ENCODE assay signal across 28 mouse cellular contexts in the genomic region with DNA sequence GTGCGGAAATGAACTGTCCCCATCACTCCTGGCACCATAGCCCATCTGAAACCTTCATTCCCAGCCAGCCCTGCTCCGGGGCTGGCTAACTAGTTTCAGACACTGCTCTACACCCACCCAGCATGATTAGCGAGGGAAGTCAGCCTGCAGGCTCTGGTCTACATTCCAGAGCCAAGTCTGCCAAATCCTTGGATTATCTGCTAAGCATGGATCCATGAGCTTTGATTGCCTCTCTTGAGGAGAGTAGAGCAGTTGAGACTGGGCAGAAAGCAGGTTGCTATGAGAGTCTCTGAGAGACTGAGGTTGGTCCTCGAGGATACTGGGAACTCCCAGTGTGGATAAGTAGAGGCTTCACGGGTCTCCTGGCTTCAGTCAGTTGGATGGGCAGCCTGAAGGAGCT. TPM values are rescaled to one million over a fixed set of nuclear protein-coding genes. Genes with fewer than 3 reads are reported as not detected.
DNase-seq lines count a peak whose midpoint lies in the region; ATAC-seq lines count a peak whose summit lies in the region.
"Had no signal": no experiment of that assay in that cellular context is flagged by ENCODE, and none has a peak within 500 bp of the region (broad histone marks: within the 10 kb centered on the region; RNA-seq: fewer than 3 reads in every experiment).

No protein-coding gene starts in this region.

- H3K9ac ChIP-seq in midbrain, embryonic 11.5 days (ENCODE audit: low read length), result no peak overlapping the region
- no peak overlapping the region for H3K9ac ChIP-seq in midbrain, embryonic 14.5 days (replicated peaks; ENCODE audit: low read length)
- no peak overlapping the region for H3K9ac ChIP-seq in embryonic facial prominence, embryonic 14.5 days (ENCODE audit: low read depth, low read length)
- H3K9ac ChIP-seq: forebrain, embryonic 12.5 days; hindbrain, embryonic 12.5 days; hindbrain, embryonic 15.5 days had no signal

- H3K4me2 ChIP-seq in midbrain, embryonic 11.5 days, result no peak overlapping the region
- H3K4me2 ChIP-seq in midbrain, embryonic 14.5 days (ENCODE audit: low read length), result no peak overlapping the region
- H3K4me2 ChIP-seq in embryonic facial prominence, embryonic 14.5 days (ENCODE audit: low read depth, low read length), result no peak overlapping the region
- H3K4me2 ChIP-seq: forebrain, embryonic 12.5 days; heart, embryonic 11.5 days; hindbrain, embryonic 12.5 days; hindbrain, embryonic 15.5 days had no signal

- no peaks in the 10 kb centered on the region for H3K9me3 ChIP-seq in midbrain, embryonic 11.5 days (ENCODE audit: control insufficient read depth, low read length)
- H3K9me3 ChIP-seq in midbrain, embryonic 14.5 days (ENCODE audit: control insufficient read depth, low read length), result no peaks in the 10 kb centered on the region
- H3K9me3 ChIP-seq in embryonic facial prominence, embryonic 14.5 days (ENCODE audit: control insufficient read depth, low read length), result no peaks in the 10 kb centered on the region
- no peaks in the 10 kb centered on the region for H3K9me3 ChIP-seq in limb, embryonic 10.5 days (replicated peaks)
- H3K9me3 ChIP-seq: forebrain, embryonic 12.5 days; hindbrain, embryonic 12.5 days; hindbrain, embryonic 15.5 days had no signal

- no peaks in the 10 kb centered on the region for H3K27me3 ChIP-seq in midbrain, embryonic 11.5 days (ENCODE audit: control insufficient read depth, insufficient read depth, low read length)
- no peaks in the 10 kb centered on the region for H3K27me3 ChIP-seq in midbrain, embryonic 14.5 days (ENCODE audit: control insufficient read depth, insufficient read depth, low read length)
- no peaks in the 10 kb centered on the region for H3K27me3 ChIP-seq in embryonic facial prominence, embryonic 14.5 days (replicated peaks; ENCODE audit: control insufficient read depth, insufficient read depth, low read length)
- no peaks in the 10 kb centered on the region for H3K27me3 ChIP-seq in limb, embryonic 10.5 days (ENCODE audit: low read depth, poor library complexity, severe bottlenecking)
- H3K27me3 ChIP-seq: forebrain, embryonic 12.5 days; hindbrain, embryonic 12.5 days; hindbrain, embryonic 15.5 days had no signal

- DNase-seq in midbrain, embryonic 11.5 days (ENCODE audit: low spot score, missing footprints), result peak; percentile 37
- no peak for DNase-seq in midbrain, embryonic 14.5 days
- peak; percentile 65 for DNase-seq in embryonic facial prominence, embryonic 14.5 days (ENCODE audit: low spot score)
- no peak for DNase-seq in limb, embryonic 10.5 days (ENCODE audit: low spot score)
- DNase-seq in yolk sac, embryonic 10.5 days (ENCODE audit: low spot score), result peak; percentile 10
- no peak for DNase-seq in right cerebral cortex, postnatal 14 days
- no peak for DNase-seq in layer of hippocampus, postnatal 14 days (ENCODE audit: low spot score in 2 of 2)
- no peak for DNase-seq in testis, postnatal 14 days (ENCODE audit: low spot score)
- DNase-seq: adrenal gland, adult 2 months; adrenal gland, postnatal 14 days; cerebellum, adult 11 months; cerebellum, adult 2 months; cerebellum, adult 9-11 months; cerebellum, postnatal 25 days; embryo, embryonic 11 days; gastrocnemius, adult 2 months; gastrocnemius, postnatal 14 days; heart, adult 2 months had no signal

- H3K4me3 ChIP-seq in midbrain, embryonic 11.5 days (ENCODE audit: low read depth, low read length), result no peak overlapping the region
- no peak overlapping the region for H3K4me3 ChIP-seq in midbrain, embryonic 14.5 days (replicated peaks; ENCODE audit: low read depth, low read length)
- H3K4me3 ChIP-seq in embryonic facial prominence, embryonic 14.5 days (ENCODE audit: low read depth, low read length), result no peak overlapping the region
- H3K4me3 ChIP-seq in limb, embryonic 10.5 days, result no peak overlapping the region
- H3K4me3 ChIP-seq: erythroblast, embryonic 14.5 days; forebrain, embryonic 12.5 days; gastrocnemius, adult 2 months; heart, adult 2 months; hindbrain, embryonic 12.5 days; hindbrain, embryonic 15.5 days had no signal

- H3K27ac ChIP-seq in midbrain, embryonic 11.5 days (ENCODE audit: low read depth, low read length), result no peak overlapping the region
- no peak overlapping the region for H3K27ac ChIP-seq in midbrain, embryonic 14.5 days (replicated peaks; ENCODE audit: low read depth, low read length)
- no peak overlapping the region for H3K27ac ChIP-seq in embryonic facial prominence, embryonic 14.5 days (replicated peaks; ENCODE audit: low read depth, low read length)
- H3K27ac ChIP-seq in limb, embryonic 10.5 days, result 0 out of 2 replicates have a peak overlapping the region, but pooled peaks have one; percentile 7
- H3K27ac ChIP-seq: forebrain, embryonic 12.5 days; gastrocnemius, adult 2 months; heart, adult 2 months; hindbrain, embryonic 12.5 days; hindbrain, embryonic 15.5 days had no signal

- 76% methylated on average over 5 of the region's 5 CpGs for WGBS in midbrain, embryonic 11.5 days
- 79% methylated on average over 5 of the region's 5 CpGs for WGBS in midbrain, embryonic 14.5 days
- WGBS in embryonic facial prominence, embryonic 14.5 days, result 39% methylated on average over 5 of the region's 5 CpGs
- 64% methylated on average over 5 of the region's 5 CpGs for WGBS in limb, embryonic 10.5 days

- ATAC-seq in midbrain, embryonic 11.5 days (ENCODE audit: low FRiP score), result no peak
- no peak for ATAC-seq in midbrain, embryonic 14.5 days (ENCODE audit: low FRiP score, low TSS enrichment)
- peak; percentile 70 for ATAC-seq in embryonic facial prominence, embryonic 14.5 days (ENCODE audit: low read depth)
- ATAC-seq: CD4-positive, CD25-positive, alpha-beta regulatory T cell, adult 4 months; forebrain, embryonic 16.5 days had no signal

- H3K36me3 ChIP-seq in midbrain, embryonic 11.5 days (ENCODE audit: control insufficient read depth, insufficient read depth, low read length), result no peaks in the 10 kb centered on the region
- no peaks in the 10 kb centered on the region for H3K36me3 ChIP-seq in midbrain, embryonic 14.5 days (ENCODE audit: control insufficient read depth, insufficient read depth, low read length)
- H3K36me3 ChIP-seq in embryonic facial prominence, embryonic 14.5 days (ENCODE audit: control insufficient read depth, insufficient read depth, low read length), result no peaks in the 10 kb centered on the region
- H3K36me3 ChIP-seq in limb, embryonic 10.5 days, result no peaks in the 10 kb centered on the region
- H3K36me3 ChIP-seq: forebrain, embryonic 12.5 days; hindbrain, embryonic 12.5 days; hindbrain, embryonic 15.5 days had no signal

- no peaks in the 10 kb centered on the region for H3K4me1 ChIP-seq in midbrain, embryonic 11.5 days (ENCODE audit: control insufficient read depth, insufficient read depth, low read length)
- no peaks in the 10 kb centered on the region for H3K4me1 ChIP-seq in midbrain, embryonic 14.5 days (ENCODE audit: control insufficient read depth, insufficient read depth, low read length)
- peaks cover 16% of the 10 kb centered on the region for H3K4me1 ChIP-seq in embryonic facial prominence, embryonic 14.5 days (ENCODE audit: control insufficient read depth, insufficient read depth, low read length)
- peaks cover 28% of the 10 kb centered on the region for H3K4me1 ChIP-seq in limb, embryonic 10.5 days
- H3K4me1 ChIP-seq: forebrain, embryonic 12.5 days; hindbrain, embryonic 12.5 days; hindbrain, embryonic 15.5 days had no signal

RNA-seq across cellular contexts. Expression of gene Ngf, which starts 51.3 kb away (rescaled TPM):
- polyA plus RNA-seq in midbrain, embryonic 11.5 days (2014; fragmentation: Nextera tagmentation; extraction: Ambion mirVana), result 0.33 and 1.0 TPM in 2 replicates
- polyA plus RNA-seq in midbrain, embryonic 14.5 days (2014; fragmentation: Nextera tagmentation; extraction: Ambion mirVana), result 0.34 and 0.64 TPM in 2 replicates
- polyA plus RNA-seq in embryonic facial prominence, embryonic 14.5 days (2014; fragmentation: Nextera tagmentation; extraction: Ambion mirVana), result 7.0 and 8.9 TPM in 2 replicates
- polyA plus RNA-seq in limb, embryonic 10.5 days (2016; fragmentation: Nextera tagmentation; extraction: Ambion mirVana), result 0.87 and 2.7 TPM in 2 replicates
- 10 to 100 TPM; 10.3 to 12.4 TPM for total RNA-seq in layer of hippocampus, postnatal 14 days (2021)
- total RNA-seq: common myeloid progenitor, adult 5-6 weeks; hematopoietic stem cell, adult 5-6 weeks; MEL had no signal
- polyA plus RNA-seq: CD4-positive, CD25-positive, alpha-beta regulatory T cell, adult 4 months; erythroblast, embryonic 14.5 days had no signal

Comparison
In these comparisons a context has a peak if more than half of its experiments do, and no peak if none do; other contexts are left out.
1. DNase-seq: peak in midbrain, embryonic 11.5 days (single experiment), embryonic facial prominence, embryonic 14.5 days (single experiment) and yolk sac, embryonic 10.5 days (single experiment); none in midbrain, embryonic 14.5 days (single experiment), limb, embryonic 10.5 days (single experiment), right cerebral cortex, postnatal 14 days (single experiment), layer of hippocampus, postnatal 14 days (0 of 2) and testis, postnatal 14 days (single experiment).